Mouse (Mus musculus): ENCODE results near the gene Slc51a.

- no peak for TF ChIP-seq POLR2A (IDR thresholded peaks at IDR 0.05; ENCODE audit: low read depth, low read length)
- TF ChIP-seq CTCF (IDR thresholded peaks at IDR 0.05; ENCODE audit: borderline replicate concordance, insufficient read depth, low read length): no peak
These were observed 36.0 kb upstream of the Slc51a start for GRCm38 (mm10) chr16:32523462-32524243.

All from embryonic fibroblast, embryonic 13.5 days (primary cell).